Mouse (Mus musculus) bone marrow, adult 2 months (tissue): ENCODE measurements at regions not wholly inside any gene's neighbourhood (a gene's known extent, or its start where the extent isn't known, plus 50 kb on each side); places are given as distances from the start of the nearest gene placed in this dataset.

Experiments
- CTCF ChIP-seq: fragments of 200-500 bp; IDR thresholded peaks from 2 replicates; pipeline ENCODE4 v1.5.1; 2011; ENCODE audit warnings: low read length, control low read depth; ENCODE audit not compliant: control insufficient read depth, insufficient read depth
- POLR2A ChIP-seq: fragments of 200-500 bp; IDR thresholded peaks from 2 replicates; pipeline ENCODE4 v1.6.1; 2011; ENCODE audit warnings: low read depth, mild to moderate bottlenecking, control low read depth, low read length, borderline replicate concordance; ENCODE audit not compliant: control insufficient read depth

DNA sequence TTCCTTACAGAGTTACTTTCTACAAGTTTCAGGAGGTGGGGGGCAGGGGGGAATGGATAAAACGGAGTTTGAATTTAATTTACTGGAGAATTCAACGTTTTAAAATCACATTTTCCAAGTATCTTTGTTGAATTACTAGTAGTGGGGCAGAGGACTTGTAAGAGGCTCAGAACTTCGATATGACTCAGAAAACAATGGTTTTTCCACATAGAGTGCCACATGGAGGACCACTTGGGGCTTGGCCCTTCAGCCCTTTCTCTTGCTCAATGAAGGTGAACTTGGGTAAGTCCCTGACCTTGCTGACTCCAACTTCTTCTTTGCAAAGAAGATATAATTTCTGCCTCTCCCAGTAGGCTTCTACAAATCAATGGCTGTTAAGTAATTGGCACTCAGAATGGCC lies 99.8 kb downstream of the Etaa1 start:
- TF ChIP-seq POLR2A (no peak), CTCF (no peak)
